Mouse (Mus musculus) liver, adult 2 months (tissue): ENCODE measurements around the gene Nlrp1a.

Experiments used
- CTCF ChIP-seq: fragments of 200-500 bp; IDR thresholded peaks from 2 replicates; pipeline ENCODE4 v1.5.1; 2011; ENCODE audit warnings: low read depth, low read length, control low read depth
- POLR2A ChIP-seq: fragments of 200-500 bp; IDR thresholded peaks from 2 replicates; pipeline ENCODE4 v1.6.1; 2011; ENCODE audit warnings: low read length, control low read depth; ENCODE audit not compliant: insufficient read depth; ENCODE audit errors: extremely low read depth

GRCm38 (mm10) chr11:71155272-71155671 is 10.8 kb upstream of the Nlrp1a start:
- TF ChIP-seq POLR2A (no peak), CTCF (no peak)
